Mouse (Mus musculus) CD4-positive, CD25-positive, alpha-beta regulatory T cell, adult 9 weeks (primary cell): ENCODE results near the gene Rps27a. TPM values are rescaled to one million over a fixed set of nuclear protein-coding genes. Genes with fewer than 3 reads are reported as not detected.

ENCODE experiments used
- polyA plus RNA-seq: library from polyadenylated mRNA; unstranded; fragments of 100-300 nt; shearing (Covaris generic); gene quantifications from one replicate; pipeline ENCODE4 v1.2.1, GENCODE M21; 2017

Gene Rps27a
- polyA plus RNA-seq, result 635 TPM

GRCm38 (mm10) chr11:29547752-29548503, at the start of gene Rps27a, which contains the start of gene Clhc1:
TSS of gene Rps27a (minus strand) at chr11:29548109.
TSS of gene Clhc1 (plus strand) at chr11:29547950.

GRCm38 (mm10) chr11:29525988-29526794, 21.7 kb downstream of the Rps27a start, which contains the start of gene Mtif2:
TSS of gene Mtif2 (plus strand) at chr11:29526408.

DNA sequence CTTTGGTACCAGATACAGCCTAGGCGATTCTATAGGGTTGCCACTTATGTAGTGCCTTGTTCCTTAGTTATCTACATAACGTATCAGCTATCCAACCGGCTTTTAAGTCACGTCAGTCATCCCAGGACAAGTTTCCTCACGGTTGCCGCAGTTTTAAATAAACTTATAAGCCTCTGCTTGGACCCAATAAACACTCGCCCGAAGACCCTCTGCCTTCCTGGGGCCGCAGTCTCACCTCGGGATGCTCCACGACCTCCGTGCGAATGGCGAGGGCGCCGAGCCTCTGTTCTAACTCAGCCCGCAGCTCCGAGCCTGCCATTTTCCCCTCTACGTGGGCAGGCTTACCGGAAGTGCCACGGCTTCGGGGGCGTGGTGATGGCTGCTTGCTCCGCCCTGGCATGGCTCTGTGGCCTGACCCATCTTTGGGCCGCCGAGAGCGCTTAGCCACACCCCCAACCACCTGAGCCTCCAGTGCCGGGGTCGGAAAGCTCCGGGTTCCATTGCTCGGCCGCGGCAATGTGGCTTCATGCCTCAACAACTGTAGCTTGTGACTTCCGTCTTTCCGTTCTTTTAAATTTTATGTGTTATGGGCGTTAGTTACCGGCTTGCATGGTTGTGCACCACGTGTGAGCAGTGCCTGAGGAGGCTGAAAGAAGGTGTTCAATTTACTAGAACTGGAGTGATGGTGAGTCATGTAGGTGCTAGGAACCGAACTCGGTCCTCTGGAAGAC, 33.1 kb downstream of the Rps27a start, which contains the start of gene Prorsd1:
Prorsd1 (minus strand) TSS at position 352 of the 731 bp plus-strand sequence.

Other genes starting within 250 kb of the Rps27a start
- gene Ccdc88a, start 174.5 kb downstream of the Rps27a start, polyA plus RNA-seq, result 0.57 TPM
- gene Prorsd1, start 33.1 kb downstream of the Rps27a start, polyA plus RNA-seq, result 50.8 TPM
- gene Mtif2, start 21.7 kb downstream of the Rps27a start, polyA plus RNA-seq, result 63.2 TPM
- gene Clhc1, start 159 bp downstream of the Rps27a start, polyA plus RNA-seq, result 1.4 TPM
- gene Rtn4, start 144.8 kb upstream of the Rps27a start, polyA plus RNA-seq, result 9.9 TPM